Mouse (Mus musculus): Measurements from ENCODE around the gene Tspan18.

Gene Tspan18

DNA sequence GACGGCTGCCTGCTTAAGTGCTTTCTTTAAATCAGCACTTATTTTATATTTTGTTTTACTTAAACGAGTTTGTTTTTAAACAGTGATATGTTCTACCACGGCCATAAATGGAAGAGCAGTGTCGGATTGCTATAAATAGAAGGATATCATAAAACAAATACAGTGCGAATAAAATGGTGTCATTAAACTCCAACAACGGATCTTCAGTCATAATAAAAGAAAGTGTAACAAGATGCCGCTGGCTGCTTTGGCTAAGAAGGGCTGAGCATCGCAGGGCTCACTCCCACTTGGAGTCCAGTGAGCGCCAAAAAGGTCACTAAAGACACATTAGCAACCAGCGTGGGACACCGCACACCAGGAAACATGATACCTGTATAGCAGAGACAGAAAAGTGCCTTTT, 1.7 kb upstream of the Tspan18 start:
- no peak for DNase-seq

- peak; percentile 89 for DNase-seq
Measured at GRCm38 (mm10) chr2:93333241-93333816, 976 bp downstream of the Tspan18 start.

DNA sequence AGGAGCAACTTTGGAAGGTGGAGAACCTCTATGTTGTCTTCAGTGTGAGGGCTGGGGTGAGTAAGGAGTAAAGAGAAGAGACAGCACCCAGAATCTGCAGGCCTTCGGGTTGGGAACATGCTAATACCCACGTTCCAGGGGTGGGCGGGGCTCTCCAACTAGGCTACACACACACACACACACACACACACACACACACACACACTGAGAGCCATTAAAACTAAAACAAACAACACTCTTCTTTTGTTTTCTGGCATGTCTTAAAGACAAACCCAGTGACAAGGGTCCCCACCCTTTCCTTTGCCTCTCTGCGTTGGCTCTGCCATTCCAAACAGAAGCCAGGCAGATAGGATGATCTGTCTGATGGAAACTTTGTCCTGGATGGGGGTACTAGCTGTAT, 2.0 kb downstream of the Tspan18 start:
- DNase-seq = no peak

DNA sequence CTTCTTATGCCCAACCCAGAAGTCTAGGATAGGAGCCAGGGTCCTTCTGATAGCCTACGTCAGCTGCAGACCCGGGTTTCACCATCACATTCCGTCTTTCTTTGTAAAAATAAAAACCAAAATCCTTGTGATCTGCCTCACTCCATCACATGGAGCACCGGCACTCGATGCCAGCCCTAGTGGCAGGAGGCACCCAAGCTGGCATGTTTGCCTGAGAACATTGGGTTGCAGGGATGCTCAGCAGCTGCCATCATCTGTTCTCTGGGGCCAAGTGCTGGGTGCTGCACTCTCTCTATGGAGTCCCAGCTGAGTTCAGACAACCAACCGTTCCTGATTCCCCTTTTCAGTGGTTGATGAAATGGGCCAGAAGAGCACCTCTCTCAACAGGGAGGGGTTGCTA, 3.2 kb downstream of the Tspan18 start:
- no peak for DNase-seq

DNA sequence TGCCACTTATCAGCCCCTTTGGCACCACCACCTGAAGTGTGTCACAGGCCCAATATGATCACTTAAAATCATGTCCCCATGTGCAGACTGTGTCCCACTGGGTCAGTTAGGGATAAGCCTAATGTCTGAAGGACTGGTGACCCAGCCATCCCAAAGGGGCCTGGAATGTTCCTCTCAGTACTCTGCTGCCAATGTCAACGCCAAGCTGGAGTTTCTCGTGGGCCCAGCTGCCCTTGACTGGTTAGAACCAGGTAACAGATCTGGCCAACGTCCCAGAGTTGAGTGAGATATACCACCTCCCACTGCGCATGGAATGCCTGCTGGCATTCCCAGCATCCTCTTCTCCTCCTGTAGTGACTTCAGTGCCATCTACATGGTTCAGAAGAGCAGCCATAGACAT, 5.2 kb downstream of the Tspan18 start:
- no peak for DNase-seq

GRCm38 (mm10) chr2:93327915-93328555, 6.3 kb downstream of the Tspan18 start:
- no peak for DNase-seq

- no peak for DNase-seq
Measured at GRCm38 (mm10) chr2:93324681-93325080, 9.6 kb downstream of the Tspan18 start.

GRCm38 (mm10) chr2:93321946-93322345, 12.4 kb downstream of the Tspan18 start:
- DNase-seq = no peak

DNA sequence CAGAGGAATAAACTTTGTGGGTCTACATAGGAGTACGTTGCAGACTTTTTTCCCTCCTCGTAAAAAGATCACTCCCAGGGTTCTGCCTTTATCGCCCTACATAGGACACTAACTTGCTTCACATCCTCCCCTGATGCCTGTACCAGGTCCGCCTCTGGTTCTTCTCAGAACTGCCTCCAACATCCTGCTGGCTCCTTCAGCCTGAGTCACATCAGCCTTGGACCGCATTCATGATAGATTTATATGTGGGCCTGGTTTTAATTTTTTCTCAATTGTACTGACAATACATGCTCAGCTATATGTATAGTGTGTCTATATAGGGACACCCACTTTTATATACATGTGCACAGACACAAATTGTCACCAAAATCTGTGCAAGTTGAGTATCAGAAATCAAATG, 14.0 kb downstream of the Tspan18 start:
- DNase-seq = no peak

GRCm38 (mm10) chr2:93319598-93319997, 14.7 kb downstream of the Tspan18 start:
- DNase-seq = no peak

DNA sequence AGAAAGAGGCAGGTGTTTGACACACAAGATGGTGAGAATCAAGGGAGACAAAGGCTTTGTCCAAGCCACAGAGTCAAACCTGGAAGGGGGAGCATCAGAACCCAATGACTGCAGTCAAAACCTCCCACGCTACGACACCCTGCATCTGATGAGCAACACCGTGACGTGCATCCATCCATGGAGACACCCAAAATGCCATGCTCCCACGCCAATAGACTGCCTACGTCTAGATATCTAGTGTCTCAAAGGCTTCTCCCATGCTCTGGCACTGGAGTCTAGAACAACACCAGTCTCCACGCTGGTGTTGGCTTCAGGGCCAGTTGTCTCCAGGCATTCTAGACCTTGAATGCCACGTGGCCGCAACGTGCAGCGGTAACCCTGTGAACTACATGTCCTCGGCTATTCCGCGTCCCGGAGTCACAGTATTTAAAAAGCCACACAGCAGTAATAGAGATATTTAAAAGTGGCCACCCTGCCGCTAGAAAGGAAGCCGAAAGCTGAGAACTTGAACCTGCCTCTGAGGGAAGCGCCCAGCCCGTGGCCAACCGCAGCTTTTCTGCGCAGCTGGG, 15.4 kb downstream of the Tspan18 start:
- DNase-seq = no peak

GRCm38 (mm10) chr2:93313768-93314632, 20.3 kb downstream of the Tspan18 start:
- DNase-seq = no peak

DNA sequence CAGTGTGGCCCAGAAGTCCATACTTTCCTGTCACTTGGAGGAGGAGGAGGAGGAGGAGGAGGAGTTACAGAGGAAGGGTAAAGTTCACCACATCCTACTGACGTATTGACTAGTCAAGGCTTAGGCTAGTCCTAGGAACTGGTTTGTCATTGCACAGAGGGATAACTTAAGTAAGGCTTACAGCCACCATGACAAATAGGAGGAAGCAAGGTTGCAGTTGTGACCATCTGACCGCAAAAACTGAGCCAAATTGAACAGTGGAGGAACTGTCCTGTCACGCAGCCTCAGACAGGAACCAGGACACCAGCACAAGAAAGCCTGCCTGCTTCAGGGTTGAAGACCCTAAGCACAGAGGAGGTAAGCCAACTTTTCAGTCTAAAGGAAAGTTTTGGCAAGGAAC, 21.8 kb downstream of the Tspan18 start:
- no peak for DNase-seq

DNA sequence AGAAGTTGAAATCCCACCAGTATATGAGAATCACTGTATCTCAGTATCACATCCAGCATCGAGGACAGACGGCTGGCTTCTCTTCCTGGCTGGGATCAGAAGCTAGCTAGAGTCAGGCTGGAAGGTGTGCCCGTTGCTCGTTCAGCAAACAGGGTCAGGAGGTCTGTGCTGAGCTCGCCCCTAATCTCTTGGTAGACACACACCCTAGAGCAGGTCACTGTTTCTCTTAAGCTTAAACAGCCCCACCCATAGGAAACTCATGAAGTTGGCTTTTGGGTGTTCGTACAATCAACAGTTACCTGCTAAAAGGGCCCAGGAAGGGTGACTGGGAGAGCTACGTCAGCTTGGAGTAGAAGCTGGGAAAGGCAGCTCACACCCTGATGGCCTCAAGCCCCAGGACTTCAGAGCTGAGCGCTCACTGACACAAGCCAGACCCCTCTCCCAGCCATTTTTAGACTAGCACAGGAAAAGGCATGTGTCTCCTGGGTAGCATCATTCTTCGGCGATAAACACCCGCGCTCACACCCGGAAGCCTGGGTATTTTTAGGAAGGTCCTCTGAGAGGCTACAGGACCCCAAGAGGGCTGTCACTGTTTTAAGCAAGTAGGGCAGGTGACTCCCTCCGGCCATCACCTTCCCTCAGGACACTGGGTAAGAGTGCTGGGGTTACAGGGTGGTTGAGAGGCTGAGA, 24.4 kb downstream of the Tspan18 start:
- DNase-seq = no peak

DNA sequence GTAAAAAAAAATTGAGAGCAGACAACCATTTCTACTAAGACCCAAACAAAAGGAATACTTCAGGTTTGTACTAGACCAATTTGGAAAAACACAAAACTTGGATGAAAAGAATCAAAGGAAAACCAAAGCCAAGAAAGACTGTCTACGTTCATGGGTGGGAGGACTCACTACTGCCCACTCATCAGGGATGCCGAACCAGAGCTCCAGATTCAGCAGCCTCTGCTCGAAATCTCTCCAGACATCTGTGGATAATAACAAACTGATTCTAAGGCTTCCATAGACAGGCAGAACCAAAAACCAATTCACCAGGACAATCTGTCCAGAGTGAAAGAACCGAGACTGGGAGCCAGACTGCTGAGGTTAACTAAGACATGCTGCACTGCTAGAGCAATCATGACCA, 27.4 kb downstream of the Tspan18 start:
- no peak for DNase-seq

DNA sequence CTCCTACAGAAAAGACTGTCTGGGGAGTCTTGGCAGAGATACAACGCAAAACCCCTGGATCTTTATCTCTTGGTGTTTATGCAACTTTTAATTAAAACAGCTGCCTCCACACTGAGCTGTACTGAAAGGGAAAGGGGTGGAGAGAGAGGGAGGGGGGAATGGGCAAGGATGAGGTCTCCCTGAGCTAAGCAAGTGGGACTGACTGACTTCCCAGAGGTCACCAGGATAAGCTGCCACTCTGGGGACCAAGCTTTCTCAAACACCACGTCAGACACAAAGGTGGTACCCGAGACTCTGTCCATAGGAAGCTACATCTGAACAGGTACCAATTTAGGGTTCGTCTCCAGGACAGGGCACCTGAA, 30.1 kb downstream of the Tspan18 start:
- no peak for DNase-seq

- DNase-seq = no peak
Measured at GRCm38 (mm10) chr2:93303585-93304272, 30.6 kb downstream of the Tspan18 start.

GRCm38 (mm10) chr2:93303260-93303584, 31.1 kb downstream of the Tspan18 start:
- DNase-seq = no peak

DNA sequence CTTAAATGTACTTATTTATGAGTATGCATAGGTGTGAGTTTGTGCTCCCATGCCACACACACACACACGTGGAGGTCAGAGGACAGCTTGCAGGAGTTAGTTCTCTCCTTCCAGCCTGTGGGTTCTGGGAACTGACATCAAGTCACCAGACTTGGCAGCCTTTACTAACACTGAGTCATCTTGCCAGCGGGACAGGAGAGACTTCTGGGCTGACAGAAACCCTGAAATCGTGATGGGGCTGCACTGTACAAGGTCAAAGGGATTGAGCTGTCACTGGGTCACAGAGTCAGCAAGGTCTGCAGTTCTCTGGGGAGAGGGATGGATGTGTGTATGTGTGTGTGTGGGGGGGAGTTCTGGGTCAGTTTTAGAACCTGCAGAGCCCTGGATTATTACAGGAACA, 36.6 kb downstream of the Tspan18 start:
- no peak for DNase-seq

DNA sequence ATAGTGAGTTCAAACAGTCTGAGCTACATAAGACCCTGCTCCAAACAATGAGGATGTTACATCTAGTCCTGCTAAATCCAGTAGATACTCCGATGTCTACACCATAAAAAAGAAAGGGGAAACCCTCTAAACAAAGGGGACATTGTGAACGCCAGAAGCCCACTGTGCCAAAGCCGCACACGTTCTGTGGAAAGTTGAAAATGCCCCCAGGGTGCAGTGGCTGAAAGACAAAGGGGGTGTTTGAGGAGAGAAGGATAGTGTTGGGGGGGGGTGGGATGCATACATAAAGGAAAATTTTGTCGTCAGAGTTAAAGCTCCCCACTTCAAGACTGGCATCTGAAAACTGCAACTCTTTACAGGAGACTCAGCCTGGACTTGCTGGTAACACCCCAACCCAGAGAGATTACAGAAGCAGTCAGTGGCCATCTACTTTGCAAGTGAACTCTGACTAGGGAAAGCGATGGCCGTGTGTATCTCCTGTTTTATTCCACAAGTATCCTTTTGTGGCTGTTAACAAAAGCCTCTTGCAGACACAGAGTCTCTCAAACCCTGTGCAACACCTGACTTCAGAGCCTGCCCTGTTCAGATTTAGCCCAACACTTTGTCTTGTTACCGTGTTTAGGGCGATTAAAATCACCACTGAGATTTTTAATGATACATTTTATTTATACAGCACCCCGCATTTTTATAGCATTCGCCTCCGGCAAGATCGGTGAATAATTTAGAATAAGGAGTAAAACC, 42.9 kb downstream of the Tspan18 start:
- DNase-seq = no peak

DNA sequence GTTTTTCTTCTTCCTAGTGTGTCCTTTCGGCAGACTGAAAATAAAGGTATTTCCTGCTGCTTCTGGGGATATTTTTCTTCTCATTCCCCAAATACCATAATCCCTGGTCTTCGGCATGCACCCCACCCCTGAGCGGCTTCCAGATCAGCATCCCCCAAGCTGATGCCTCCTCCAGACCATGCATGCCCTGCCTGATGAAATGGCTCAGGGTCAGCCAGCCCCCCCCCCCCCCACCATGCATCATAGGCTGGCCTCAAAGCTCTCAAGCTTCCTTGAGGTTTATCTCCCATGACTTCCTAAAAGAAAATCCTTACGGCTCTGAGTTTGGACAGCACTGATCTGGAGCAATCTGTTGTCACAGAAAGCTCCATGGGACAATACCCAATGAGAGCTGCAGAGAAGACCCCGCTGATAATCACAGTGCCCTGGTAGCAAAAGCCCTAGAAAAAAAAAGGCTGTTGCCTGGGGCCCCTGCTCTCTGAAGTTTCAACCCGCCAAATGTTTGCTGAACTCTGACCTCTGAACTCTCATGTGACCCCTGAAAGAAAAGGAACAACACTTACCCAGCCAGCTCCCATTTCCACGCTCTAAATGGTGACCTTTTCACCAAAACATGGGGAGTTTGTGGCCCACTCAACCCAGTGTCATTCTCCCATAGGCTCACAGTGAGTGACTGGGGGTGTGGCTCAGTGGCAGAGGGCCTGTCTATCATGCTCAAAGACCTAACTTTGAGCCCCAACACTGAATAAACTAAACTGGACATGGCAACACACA, 43.8 kb downstream of the Tspan18 start:
- no peak for DNase-seq

Data from thymus, postnatal 4 days (tissue).